Mouse (Mus musculus) C2C12 (cell line): ENCODE measurements around the gene Prkce.

Source experiments
- CEBPB ChIP-seq: IDR thresholded peaks from one replicate; pipeline ENCODE4 v1.6.1; 2011; ENCODE audit warnings: low read depth, mild to moderate bottlenecking, control low read depth, moderate library complexity
- CTCF ChIP-seq: IDR thresholded peaks from one replicate; pipeline ENCODE4 v1.5.1; 2011; ENCODE audit not compliant: control insufficient read depth, insufficient read depth, insufficient read length

GRCm38 (mm10) chr17:86269639-86270038 is 102.1 kb downstream of the Prkce start:
- no peak for TF ChIP-seq CTCF
- TF ChIP-seq CEBPB, result no peak
